Mouse (Mus musculus): ENCODE data around the gene Flot1.

GRCm38 (mm10) chr17:35812307-35812706, 10.7 kb upstream of the Flot1 start:
- TF ChIP-seq NANOG (IDR thresholded peaks at IDR 0.05; ENCODE audit: borderline replicate concordance, low read length), result no peak
- TF ChIP-seq CTCF (conservative IDR thresholded peaks at IDR 0.05; ENCODE audit: low read length), result no peak
- no peak for TF ChIP-seq POU5F1 (IDR thresholded peaks at IDR 0.05; ENCODE audit: borderline replicate concordance, low read length)

Data from E14TG2a.4 (cell line).